In genomic region chr17:74963222-74963621, GRCm38 (mm10) we compare ENCODE assay signal across 26 mouse cellular contexts. TPM values are rescaled to one million over a fixed set of nuclear protein-coding genes. Genes with fewer than 3 reads are reported as not detected.
DNase-seq lines count a peak whose midpoint lies in the region; ATAC-seq and TF ChIP-seq lines count a peak whose summit lies in the region.
"Had no signal": no experiment of that assay in that cellular context is flagged by ENCODE, and none has a peak within 500 bp of the region (broad histone marks: within the 10 kb centered on the region; RNA-seq: fewer than 3 reads in every experiment).

No protein-coding gene starts in this region.

- peaks cover under 1% of the 10 kb centered on the region; the same call in 1 of the 2 replicates for H3K79me2 ChIP-seq in MEL (ENCODE audit: control insufficient read depth, insufficient read depth, low read length, poor library complexity)

- no peaks in the 10 kb centered on the region for H3K27me3 ChIP-seq in intestine, embryonic 14.5 days (replicated peaks; ENCODE audit: control insufficient read depth, insufficient read depth, low read length)
- H3K27me3 ChIP-seq in intestine, embryonic 16.5 days (replicated peaks; ENCODE audit: control insufficient read depth, insufficient read depth, low read length), result no peaks in the 10 kb centered on the region
- no peaks in the 10 kb centered on the region for H3K27me3 ChIP-seq in MEL (ENCODE audit: control insufficient read depth in 1 of 2, insufficient read depth in 2 of 2, low read length in 2 of 2)
- H3K27me3 ChIP-seq: CH12.LX; embryonic facial prominence, embryonic 12.5 days; embryonic facial prominence, embryonic 15.5 days; hindbrain, embryonic 12.5 days; hindbrain, embryonic 15.5 days; intestine, embryonic 15.5 days had no signal

- H3K9me3 ChIP-seq in intestine, embryonic 14.5 days (ENCODE audit: control insufficient read depth, low read length), result no peaks in the 10 kb centered on the region
- no peaks in the 10 kb centered on the region for H3K9me3 ChIP-seq in intestine, embryonic 16.5 days (ENCODE audit: control insufficient read depth, low read length)
- no peaks in the 10 kb centered on the region for H3K9me3 ChIP-seq in MEL (replicated peaks; ENCODE audit: insufficient read depth, low read length)
- H3K9me3 ChIP-seq: embryonic facial prominence, embryonic 12.5 days; embryonic facial prominence, embryonic 15.5 days; G1E; hindbrain, embryonic 12.5 days; hindbrain, embryonic 15.5 days; intestine, embryonic 15.5 days had no signal

- no peak for TF ChIP-seq POLR2A in MEL (IDR thresholded peaks at IDR 0.05; ENCODE audit: control insufficient read depth in 1 of 2, insufficient read depth in 1 of 2, low read depth in 1 of 2, low read length in 2 of 2, poor library complexity in 1 of 2)

- no peaks in the 10 kb centered on the region for H3K36me3 ChIP-seq in intestine, embryonic 14.5 days (ENCODE audit: control insufficient read depth, insufficient read depth, low read length)
- H3K36me3 ChIP-seq in intestine, embryonic 16.5 days (ENCODE audit: control insufficient read depth, insufficient read depth, low read length), result no peaks in the 10 kb centered on the region
- peaks cover 0 to 15% of the 10 kb centered on the region in 2 experiments; a peak in 2 of 4 replicates for H3K36me3 ChIP-seq in MEL (ENCODE audit: control insufficient read depth in 1 of 2, insufficient read depth in 2 of 2, low read length in 2 of 2)
- H3K36me3 ChIP-seq: embryonic facial prominence, embryonic 12.5 days; embryonic facial prominence, embryonic 15.5 days; G1E; hindbrain, embryonic 12.5 days; hindbrain, embryonic 15.5 days; intestine, embryonic 15.5 days had no signal

- no peak overlapping the region for H3K9ac ChIP-seq in intestine, embryonic 14.5 days (ENCODE audit: low read length)
- no peak overlapping the region for H3K9ac ChIP-seq in intestine, embryonic 16.5 days (ENCODE audit: low read depth, low read length)
- H3K9ac ChIP-seq in MEL (ENCODE audit: control insufficient read depth, low read depth, low read length, poor library complexity, severe bottlenecking), result no peak overlapping the region
- H3K9ac ChIP-seq: embryonic facial prominence, embryonic 12.5 days; embryonic facial prominence, embryonic 15.5 days; forebrain, postnatal 0 days; hindbrain, embryonic 12.5 days; hindbrain, embryonic 15.5 days; intestine, embryonic 15.5 days had no signal

- peak; percentile 71 to 83 for TF ChIP-seq EP300 in MEL (IDR thresholded peaks at IDR 0.05; ENCODE audit: low read depth in 1 of 2, low read length in 2 of 2)

- DNase-seq in intestine, embryonic 14.5 days (ENCODE audit: low spot score), result peak; percentile 15
- peak; percentile 85 for DNase-seq in MEL (ENCODE audit: low read depth, low spot score)
- no peak for DNase-seq in right cerebral cortex, postnatal 14 days
- DNase-seq in gastrocnemius, adult 8-10 months (ENCODE audit: low spot score in 2 of 2), result no peak
- DNase-seq: adrenal gland, postnatal 10 days; adrenal gland, postnatal 36 days; cerebellum, adult 11 months; cerebellum, adult 2 months; cerebellum, adult 9-11 months; cerebellum, postnatal 25 days; forebrain, postnatal 0 days; gastrocnemius, adult 2 months; gastrocnemius, postnatal 25 days; heart, adult 2 months had no signal

- H3K27ac ChIP-seq in intestine, embryonic 14.5 days (ENCODE audit: low read depth), result no peak overlapping the region
- H3K27ac ChIP-seq in intestine, embryonic 16.5 days (ENCODE audit: low read length), result no peak overlapping the region
- no peak overlapping the region; the same call in 1 of the 2 replicates for H3K27ac ChIP-seq in MEL (ENCODE audit: control insufficient read depth, low read depth, low read length)
- H3K27ac ChIP-seq: embryonic facial prominence, embryonic 12.5 days; embryonic facial prominence, embryonic 15.5 days; gastrocnemius, adult 2 months; heart, adult 2 months; hindbrain, embryonic 12.5 days; hindbrain, embryonic 15.5 days; intestine, embryonic 15.5 days had no signal

- H3K4me3 ChIP-seq in intestine, embryonic 14.5 days (ENCODE audit: low read depth, low read length), result no peak overlapping the region
- H3K4me3 ChIP-seq in intestine, embryonic 16.5 days (ENCODE audit: low read length), result no peak overlapping the region
- H3K4me3 ChIP-seq in MEL (ENCODE audit: control insufficient read depth in 1 of 2, insufficient read depth in 1 of 2, low read depth in 2 of 2, low read length in 2 of 2), result no peak overlapping the region
- H3K4me3 ChIP-seq: embryonic facial prominence, embryonic 12.5 days; embryonic facial prominence, embryonic 15.5 days; gastrocnemius, adult 2 months; heart, adult 2 months; hindbrain, embryonic 12.5 days; hindbrain, embryonic 15.5 days; intestine, embryonic 15.5 days had no signal

- TF ChIP-seq RAD21 in MEL (IDR thresholded peaks at IDR 0.05; ENCODE audit: low read depth, low read length), result no peak; the same call in 1 of the 2 replicates

- peaks cover 1% of the 10 kb centered on the region for H3K4me1 ChIP-seq in intestine, embryonic 14.5 days (replicated peaks; ENCODE audit: control insufficient read depth, insufficient read depth, low read length)
- 0 out of 2 replicates have a peak, but pooled peaks cover 2% of the 10 kb centered on the region for H3K4me1 ChIP-seq in intestine, embryonic 16.5 days (ENCODE audit: control insufficient read depth, insufficient read depth, low read length)
- peaks cover 6 to 15% of the 10 kb centered on the region in 2 experiments for H3K4me1 ChIP-seq in MEL (ENCODE audit: control insufficient read depth in 1 of 2, insufficient read depth in 2 of 2, low read length in 2 of 2)
- H3K4me1 ChIP-seq: embryonic facial prominence, embryonic 12.5 days; hindbrain, embryonic 12.5 days; hindbrain, embryonic 15.5 days had no signal

- 93% methylated on average over 8 of the region's 8 CpGs for WGBS in intestine, embryonic 14.5 days
- 97% methylated on average over 8 of the region's 8 CpGs for WGBS in intestine, embryonic 16.5 days

- no peak overlapping the region for H3K4me2 ChIP-seq in intestine, embryonic 14.5 days (ENCODE audit: low read length)
- no peak overlapping the region for H3K4me2 ChIP-seq in intestine, embryonic 16.5 days (ENCODE audit: low read depth, low read length)
- H3K4me2 ChIP-seq: embryonic facial prominence, embryonic 12.5 days; embryonic facial prominence, embryonic 15.5 days; heart, embryonic 11.5 days; hindbrain, embryonic 12.5 days; hindbrain, embryonic 15.5 days; intestine, embryonic 15.5 days had no signal

- no peak for ATAC-seq in intestine, embryonic 14.5 days (replicated peaks; ENCODE audit: low FRiP score, low TSS enrichment, low read depth)
- ATAC-seq in intestine, embryonic 16.5 days, result no peak
- peak; percentile 70 for ATAC-seq in megakaryocyte progenitor cell, adult 5-6 weeks (replicated peaks; ENCODE audit: poor library complexity)
- ATAC-seq in activated CD4-positive, CD25-positive, alpha-beta regulatory T cell, adult 4 months, result no peak
- ATAC-seq: forebrain, embryonic 14.5 days; forebrain, postnatal 0 days; intestine, embryonic 15.5 days had no signal

- TF ChIP-seq CTCF in MEL (IDR thresholded peaks at IDR 0.05 in 2 of 3, conservative IDR thresholded peaks at IDR 0.05 in 1 of 3; ENCODE audit: control insufficient read depth in 1 of 3, insufficient read depth in 1 of 3, low read depth in 2 of 3, low read length in 3 of 3, poor library complexity in 1 of 3, severe bottlenecking in 1 of 3), result 0 out of 6 replicates have a peak, but pooled peaks of 1 of the 3 experiments have one; percentile 12

TF ChIP-seq in MEL, 35 proteins besides CTCF, POLR2A, EP300 and RAD21 (continues in another document):
- TF ChIP-seq USF1 (IDR thresholded peaks at IDR 0.05; ENCODE audit: low read depth, low read length) (no peak), MXI1 (IDR thresholded peaks at IDR 0.05; ENCODE audit: low read depth, low read length) (peak; percentile 46; the same call in 1 of the 2 replicates), RCOR1 (IDR thresholded peaks at IDR 0.05; ENCODE audit: low read depth, low read length) (peak; percentile 88), ZNF384 (IDR thresholded peaks at IDR 0.05; ENCODE audit: low read depth, low read length) (no peak), HCFC1 (IDR thresholded peaks at IDR 0.05; ENCODE audit: low read depth, low read length) (no peak), MEF2A (IDR thresholded peaks at IDR 0.05; ENCODE audit: extremely low read depth, insufficient replicate concordance, low read depth, low read length, poor library complexity, severe bottlenecking) (no peak), SIN3A (IDR thresholded peaks at IDR 0.05; ENCODE audit: low read length) (peak; percentile 57; the same call in 1 of the 2 replicates), ZC3H11A (IDR thresholded peaks at IDR 0.05; ENCODE audit: low read depth, low read length) (no peak), ELF1 (IDR thresholded peaks at IDR 0.05; ENCODE audit: low read depth, low read length) (no peak), TCF12 (IDR thresholded peaks at IDR 0.05; ENCODE audit: low read depth, low read length) (peak; percentile 75), MAZ (IDR thresholded peaks at IDR 0.05; ENCODE audit: low read depth, low read length) (no peak), POLR2AphosphoS5 (IDR thresholded peaks at IDR 0.05; ENCODE audit: borderline replicate concordance, low read depth, low read length) (no peak), USF2 (IDR thresholded peaks at IDR 0.05; ENCODE audit: borderline replicate concordance in 1 of 2, insufficient read depth in 1 of 2, low read depth in 1 of 2, low read length in 2 of 2) (no peak), CHD1 (IDR thresholded peaks at IDR 0.05; ENCODE audit: low read depth, low read length) (no peak), E2F4 (IDR thresholded peaks at IDR 0.05; ENCODE audit: borderline replicate concordance, low read depth, low read length) (no peak), SMC3 (IDR thresholded peaks at IDR 0.05; ENCODE audit: low read depth, low read length) (peak; percentile 22; the same call in 1 of the 2 replicates), ETS1 (IDR thresholded peaks at IDR 0.05; ENCODE audit: low read depth, low read length) (peak; percentile 76), ZMIZ1 (IDR thresholded peaks at IDR 0.05; ENCODE audit: low read depth, low read length) (no peak), JUND (IDR thresholded peaks at IDR 0.05; ENCODE audit: low read depth, low read length) (no peak; the same call in 1 of the 2 replicates)

RNA-seq across cellular contexts. Expression of gene Ltbp1, which starts 42.1 kb away (rescaled TPM):
- polyA plus RNA-seq in intestine, embryonic 14.5 days (2014; fragmentation: Nextera tagmentation; extraction: Ambion mirVana), result 29.8 and 38.0 TPM in 2 replicates
- polyA plus RNA-seq in intestine, embryonic 16.5 days (2015; fragmentation: Nextera tagmentation; extraction: Ambion mirVana), result 12.2 and 13.6 TPM in 2 replicates
- 0.04 and 0.07 TPM in 2 replicates for total RNA-seq in MEL (2012; rRNA removed)
- under 1 TPM in 1 of 2 experiments, not detected in 1; 0.01 TPM for polyA plus RNA-seq in MEL (2012; ENCODE audit: insufficient read depth in 1 of 2, insufficient read length in 2 of 2, low read depth in 1 of 2, low replicate concordance in 2 of 2, missing spikeins in 1 of 2)
- total RNA-seq in megakaryocyte progenitor cell, adult 5-6 weeks (2015), result 0.07 and 0.30 TPM in 2 replicates
- 0.12 and 0.20 TPM in 2 replicates for total RNA-seq in megakaryocyte progenitor cell, adult 5-6 weeks (2017)
- total RNA-seq in gastrocnemius, adult 8-10 months (2022), result 1 to 10 TPM; 4.7 to 9.1 (median 6.5) TPM
- under 1 TPM in 1 of 2 experiments, not detected in 1; 0.15 TPM for polyA plus RNA-seq in activated CD4-positive, CD25-positive, alpha-beta regulatory T cell, adult 4 months (2017; shearing (Covaris generic))
- polyA plus RNA-seq: G1E had no signal

Comparison
In these comparisons a context has a peak if more than half of its experiments do, and no peak if none do; other contexts are left out.
1. DNase-seq: peak in intestine, embryonic 14.5 days (single experiment) and MEL (single experiment); none in right cerebral cortex, postnatal 14 days (single experiment) and gastrocnemius, adult 8-10 months (0 of 2).
2. RNA of gene Ltbp1, which starts 42.1 kb away (polyA plus RNA-seq): 29.8 to 38.0 TPM in intestine, embryonic 14.5 days and 12.2 to 13.6 TPM in intestine, embryonic 16.5 days; 0.15 TPM in activated CD4-positive, CD25-positive, alpha-beta regulatory T cell, adult 4 months and 0.01 TPM in MEL; every median in the first group is over 10 times any median in the second.